Mouse (Mus musculus): ENCODE measurements at regions not wholly inside any gene's neighbourhood (a gene's known extent, or its start where the extent isn't known, plus 50 kb on each side); places are given as distances from the start of the nearest gene placed in this dataset.

- TF ChIP-seq CTCF (IDR thresholded peaks at IDR 0.05; ENCODE audit: low read depth, low read length) (no peak), POLR2A (IDR thresholded peaks at IDR 0.05; ENCODE audit: extremely low read depth, insufficient read depth, low read length) (no peak)
These were observed 95.2 kb upstream of the Cd180 start for GRCm38 (mm10) chr13:102598181-102598580.

Measured in liver, adult 2 months (tissue).